10 mouse cellular contexts compared by ENCODE assay signal in genomic region chr2:170410677-170411489, GRCm38 (mm10). TPM values are rescaled to one million over a fixed set of nuclear protein-coding genes. Genes with fewer than 3 reads are reported as not detected.
DNase-seq lines count a peak whose midpoint lies in the region; ATAC-seq lines count a peak whose summit lies in the region.
"Had no signal": no experiment of that assay in that cellular context is flagged by ENCODE, and none has a peak within 500 bp of the region (broad histone marks: within the 10 kb centered on the region; RNA-seq: fewer than 3 reads in every experiment).

No protein-coding gene starts in this region.

- H3K9ac ChIP-seq in forebrain, embryonic 13.5 days, result peak overlapping the region; percentile 16; the same call in 1 of the 2 replicates
- H3K9ac ChIP-seq in limb, embryonic 13.5 days, result peak overlapping the region; percentile 25; the same call in 1 of the 2 replicates
- H3K9ac ChIP-seq in stomach, embryonic 15.5 days, result no peak overlapping the region

- no peaks in the 10 kb centered on the region for H3K9me3 ChIP-seq in forebrain, embryonic 13.5 days (replicated peaks)
- H3K9me3 ChIP-seq in limb, embryonic 13.5 days, result no peaks in the 10 kb centered on the region
- H3K9me3 ChIP-seq in stomach, embryonic 15.5 days, result no peaks in the 10 kb centered on the region

- peak; percentile 57 for DNase-seq in retina, embryonic 14.5 days (ENCODE audit: low spot score)
- DNase-seq in retina, postnatal 1 day, result no peak
- DNase-seq in thymus, postnatal 4 days, result no peak
- DNase-seq in left cerebral cortex, adult 11 months (ENCODE audit: low spot score), result no peak
- no peak for DNase-seq in layer of hippocampus, postnatal 36 days
- DNase-seq: lung, postnatal 14 days had no signal

- H3K27me3 ChIP-seq in forebrain, embryonic 13.5 days, result peaks cover 36% of the 10 kb centered on the region
- peaks cover 47% of the 10 kb centered on the region for H3K27me3 ChIP-seq in limb, embryonic 13.5 days
- H3K27me3 ChIP-seq in stomach, embryonic 15.5 days (replicated peaks), result peaks cover 29% of the 10 kb centered on the region

- peak overlapping the region; percentile 39 for H3K4me2 ChIP-seq in forebrain, embryonic 13.5 days
- peak overlapping the region; percentile 55 for H3K4me2 ChIP-seq in limb, embryonic 13.5 days (replicated peaks)
- H3K4me2 ChIP-seq in stomach, embryonic 15.5 days, result peak overlapping the region; percentile 30

- no peak for ATAC-seq in forebrain, embryonic 13.5 days
- peak; percentile 44; the same call in 1 of the 2 replicates for ATAC-seq in limb, embryonic 13.5 days (ENCODE audit: low FRiP score, low read depth)
- no peak for ATAC-seq in stomach, embryonic 15.5 days (ENCODE audit: insufficient read depth, low FRiP score, low read depth)
- ATAC-seq: Patski had no signal

- H3K4me3 ChIP-seq in forebrain, embryonic 13.5 days, result peak overlapping the region; percentile 16
- H3K4me3 ChIP-seq in limb, embryonic 13.5 days, result peak overlapping the region; percentile 28
- H3K4me3 ChIP-seq in stomach, embryonic 15.5 days (replicated peaks), result no peak overlapping the region

- WGBS in forebrain, embryonic 13.5 days, result 36% methylated on average over 23 of the region's 23 CpGs
- 10% methylated on average over 23 of the region's 23 CpGs for WGBS in limb, embryonic 13.5 days
- 23% methylated on average over 23 of the region's 23 CpGs for WGBS in stomach, embryonic 15.5 days

- H3K36me3 ChIP-seq in forebrain, embryonic 13.5 days (ENCODE audit: poor library complexity, severe bottlenecking), result no peaks in the 10 kb centered on the region
- no peaks in the 10 kb centered on the region for H3K36me3 ChIP-seq in limb, embryonic 13.5 days
- H3K36me3 ChIP-seq in stomach, embryonic 15.5 days, result no peaks in the 10 kb centered on the region

- H3K4me1 ChIP-seq in forebrain, embryonic 13.5 days, result peaks cover 20% of the 10 kb centered on the region
- H3K4me1 ChIP-seq in limb, embryonic 13.5 days, result peaks cover 15% of the 10 kb centered on the region
- 0 out of 2 replicates have a peak, but pooled peaks cover 6% of the 10 kb centered on the region for H3K4me1 ChIP-seq in stomach, embryonic 15.5 days

- no peak overlapping the region for H3K27ac ChIP-seq in forebrain, embryonic 13.5 days
- no peak overlapping the region for H3K27ac ChIP-seq in limb, embryonic 13.5 days
- H3K27ac ChIP-seq in stomach, embryonic 15.5 days, result no peak overlapping the region

RNA-seq across cellular contexts. Expression of gene Bcas1, which starts 16.8 kb away (rescaled TPM):
- 1.9 and 2.1 TPM in 2 replicates for polyA plus RNA-seq in forebrain, embryonic 13.5 days (2015; fragmentation: Nextera tagmentation; extraction: Ambion mirVana)
- polyA plus RNA-seq in limb, embryonic 13.5 days (2015; fragmentation: Nextera tagmentation; extraction: Ambion mirVana), result 0.89 and 1.1 TPM in 2 replicates
- 3.0 and 4.5 TPM in 2 replicates for polyA plus RNA-seq in stomach, embryonic 15.5 days (2015; fragmentation: Nextera tagmentation; extraction: Ambion mirVana)
- total RNA-seq in layer of hippocampus, postnatal 36 days (2021), result 10 to 100 TPM; 72.5 to 80.1 TPM
- polyA plus RNA-seq: Patski had no signal
